Mouse (Mus musculus) c-Kit-positive CD71-positive TER-119-negative erythroid progenitor cells, embryonic 14.5 days (primary cell): ENCODE data around the gene Sap30bp.
A peak's percentile ranks its signal among the peaks of the same experiment; 100 is the strongest.

Source experiments
- DNase-seq: peaks from one replicate; pipeline ENCODE4 v3.0.0-alpha.2; 2013; ENCODE audit warnings: low read depth

Gene Sap30bp

GRCm38 (mm10) chr11:115906116-115906515 is 27.0 kb upstream of the Sap30bp start:
- DNase-seq: no peak

- no peak for DNase-seq
These were observed 26.6 kb upstream of the Sap30bp start for GRCm38 (mm10) chr11:115906521-115906920.

- DNase-seq: peak; percentile 77
These were observed 21.9 kb upstream of the Sap30bp start for GRCm38 (mm10) chr11:115911134-115911561.

GRCm38 (mm10) chr11:115911632-115912376 is 21.3 kb upstream of the Sap30bp start, which contains the start of gene Smim6:
Gene Smim6 (plus strand): TSS chr11:115912017.
- DNase-seq: no peak

- DNase-seq: no peak
These were observed 16.5 kb upstream of the Sap30bp start for GRCm38 (mm10) chr11:115916579-115916978.

GRCm38 (mm10) chr11:115918637-115919036 is 14.4 kb upstream of the Sap30bp start:
- no peak for DNase-seq

- DNase-seq: no peak
These were observed 14.0 kb upstream of the Sap30bp start for GRCm38 (mm10) chr11:115919073-115919472.

- DNase-seq: no peak
These were observed 12.8 kb upstream of the Sap30bp start for GRCm38 (mm10) chr11:115920110-115920818.

GRCm38 (mm10) chr11:115921986-115922385 is 11.1 kb upstream of the Sap30bp start:
- no peak for DNase-seq

- DNase-seq: no peak
These were observed 4.1 kb upstream of the Sap30bp start for GRCm38 (mm10) chr11:115929031-115929430.

GRCm38 (mm10) chr11:115929818-115930217 is 3.3 kb upstream of the Sap30bp start:
- DNase-seq: no peak

- no peak for DNase-seq
These were observed 1.8 kb upstream of the Sap30bp start for GRCm38 (mm10) chr11:115931235-115931634.

GRCm38 (mm10) chr11:115933747-115934110 is 647 bp downstream of the Sap30bp start:
- DNase-seq: no peak

GRCm38 (mm10) chr11:115939690-115940329 is 6.7 kb downstream of the Sap30bp start:
- DNase-seq: peak; percentile 72

GRCm38 (mm10) chr11:115941980-115942379 is 8.9 kb downstream of the Sap30bp start:
- DNase-seq: no peak

- no peak for DNase-seq
These were observed 12.2 kb downstream of the Sap30bp start for GRCm38 (mm10) chr11:115945247-115945646.

GRCm38 (mm10) chr11:115946221-115946828 is 13.2 kb downstream of the Sap30bp start:
- DNase-seq: no peak

GRCm38 (mm10) chr11:115948316-115948715 is 15.2 kb downstream of the Sap30bp start:
- DNase-seq: no peak

- no peak for DNase-seq
These were observed 17.6 kb downstream of the Sap30bp start for GRCm38 (mm10) chr11:115950719-115951118.

GRCm38 (mm10) chr11:115954712-115955111 is 21.6 kb downstream of the Sap30bp start:
- DNase-seq: no peak

GRCm38 (mm10) chr11:115955195-115955858 is 22.2 kb downstream of the Sap30bp start:
- DNase-seq: no peak

GRCm38 (mm10) chr11:115956453-115956852 is 23.4 kb downstream of the Sap30bp start:
- DNase-seq: no peak
